Mouse (Mus musculus): Measurements from ENCODE around the gene Jak1.

Jak1 gene

DNA sequence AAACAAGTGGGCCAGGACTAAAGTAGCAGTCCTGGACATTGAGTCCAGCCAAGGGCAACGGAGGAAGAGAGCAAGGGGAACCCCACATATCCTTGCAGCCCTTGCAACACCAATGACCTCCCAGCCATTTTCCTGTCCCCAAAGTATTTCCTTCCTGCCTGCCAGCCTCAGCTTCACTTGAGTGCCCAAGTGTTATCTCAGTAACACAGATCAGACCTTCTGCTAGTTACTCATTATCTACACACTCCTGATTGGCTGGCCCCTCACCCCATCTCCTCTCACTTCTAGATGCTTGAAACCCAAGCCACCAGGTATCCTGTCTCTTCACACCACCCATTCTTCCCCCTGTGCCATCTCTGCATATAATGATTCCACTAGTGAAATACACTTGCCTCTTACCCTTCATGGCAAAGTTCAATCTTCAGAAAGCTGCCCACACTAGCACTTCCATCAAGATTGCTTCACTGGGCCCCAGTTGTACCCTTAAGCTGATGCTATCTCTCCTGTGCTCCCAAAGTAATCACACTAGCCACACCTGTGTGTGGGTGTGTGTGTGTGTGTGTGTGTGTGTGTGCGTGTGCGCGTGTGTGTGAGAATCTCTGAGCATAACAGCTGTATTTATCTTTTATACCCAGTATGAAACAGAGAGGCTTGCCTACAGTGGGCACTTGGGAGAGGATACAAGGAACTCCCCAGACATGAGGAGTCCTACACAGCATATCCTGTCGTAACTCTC, 72.7 kb downstream of the Jak1 start:
- 87% methylated on average over 5 of the region's 5 CpGs for WGBS

DNA sequence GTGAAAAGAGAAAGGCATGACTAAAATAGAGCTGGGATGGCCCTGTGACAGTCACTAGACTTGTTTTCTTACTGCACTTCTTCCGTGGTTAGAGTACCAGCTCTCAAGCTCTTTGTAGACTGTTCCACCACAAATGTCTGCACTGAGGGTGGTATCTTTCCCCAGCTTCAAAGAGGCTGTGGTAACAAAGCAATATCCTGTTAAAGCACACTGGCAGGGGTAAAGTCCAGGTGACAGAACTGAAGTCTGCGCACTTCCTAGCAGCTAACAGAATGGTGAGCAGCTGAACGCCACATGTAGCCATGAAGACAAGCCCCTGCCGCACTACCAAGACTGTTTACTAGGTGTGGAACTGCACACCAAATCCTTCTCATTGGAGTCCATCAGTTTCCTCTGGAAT, 77.7 kb downstream of the Jak1 start:
- 89% methylated on average over 4 of the region's 4 CpGs for WGBS

DNA sequence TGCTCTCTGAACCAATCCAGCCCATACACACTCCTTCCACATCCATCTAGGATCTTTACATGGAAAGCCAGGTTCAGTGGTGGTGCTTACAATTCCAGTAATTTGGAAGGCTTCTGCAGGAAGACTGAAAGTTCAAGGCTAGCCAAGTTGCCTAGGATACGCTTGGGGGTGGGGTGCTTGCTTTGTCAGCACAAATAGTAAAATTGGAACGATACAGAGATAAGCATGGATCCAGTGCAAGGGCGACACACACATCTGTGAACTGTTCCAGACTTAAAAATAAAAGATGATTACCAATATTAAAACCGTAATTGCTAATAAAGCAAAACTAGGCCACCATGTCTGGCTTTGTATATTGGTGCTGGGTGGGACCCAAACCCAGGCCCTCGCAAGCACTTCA, 78.5 kb downstream of the Jak1 start:
- 75% methylated on average over 5 of the region's 5 CpGs for whole genome bisulfite sequencing

DNA sequence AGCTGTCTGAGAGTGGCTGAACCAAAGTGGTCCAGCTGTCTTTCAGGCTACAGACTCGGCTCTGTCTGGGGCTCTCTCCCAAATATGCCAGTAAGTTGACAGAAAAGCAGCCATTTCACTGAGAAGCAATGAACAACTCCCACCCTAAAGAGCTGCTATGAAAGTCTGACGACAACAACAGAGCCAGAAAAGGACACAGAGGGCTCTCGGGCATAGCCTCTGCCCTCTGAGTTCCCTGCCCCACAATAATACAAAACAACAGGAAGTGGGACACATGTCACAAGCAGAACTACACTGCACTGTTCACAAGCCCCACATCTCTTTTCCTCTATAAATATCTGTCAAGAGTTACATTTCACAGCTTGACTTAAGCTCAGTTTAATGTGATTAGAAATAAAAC, 79.9 kb downstream of the Jak1 start:
- 65% methylated on average over 3 of the region's 3 CpGs for WGBS

DNA sequence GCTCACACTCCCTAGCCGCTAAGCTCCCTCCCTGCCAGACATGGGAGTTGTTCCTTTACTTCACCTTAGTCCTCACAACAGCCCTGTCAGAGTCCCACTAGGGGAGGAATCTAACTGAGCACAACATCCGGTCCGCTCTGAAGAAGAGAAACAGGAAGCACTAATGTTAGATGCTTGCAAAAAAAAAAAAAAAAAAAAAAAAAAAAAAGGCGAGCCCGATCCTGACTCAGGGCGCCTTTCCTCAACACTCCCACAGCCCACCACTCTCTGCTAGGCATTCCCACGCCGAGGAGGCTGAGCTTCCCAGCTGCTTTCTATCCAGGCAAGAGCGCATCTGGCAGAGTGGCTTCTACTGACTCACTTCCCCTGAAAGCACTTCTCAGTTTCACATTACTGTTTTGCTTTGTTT, 82.5 kb downstream of the Jak1 start:
- WGBS: 41% methylated on average over 9 of the region's 9 CpGs

DNA sequence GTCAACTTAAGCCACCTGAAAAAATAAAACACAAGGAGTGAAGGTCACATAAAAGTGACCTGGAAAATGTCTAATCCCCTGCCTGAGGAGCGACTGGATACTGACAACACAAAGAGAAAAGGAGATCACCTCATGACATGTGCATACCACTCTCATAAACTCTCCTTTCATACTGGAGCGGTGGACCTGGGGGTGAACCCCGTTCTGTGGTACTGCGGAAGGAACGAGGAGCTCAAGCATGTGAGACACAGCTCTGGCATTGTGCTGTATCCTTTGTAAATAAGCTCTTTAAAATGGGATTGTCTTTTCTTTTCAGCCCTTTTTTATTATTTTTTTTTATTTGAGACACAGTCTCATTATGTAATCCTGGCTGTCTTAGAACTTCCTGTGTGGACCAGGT, 84.4 kb downstream of the Jak1 start:
- WGBS: 84% methylated on average over 5 of the region's 5 CpGs

DNA sequence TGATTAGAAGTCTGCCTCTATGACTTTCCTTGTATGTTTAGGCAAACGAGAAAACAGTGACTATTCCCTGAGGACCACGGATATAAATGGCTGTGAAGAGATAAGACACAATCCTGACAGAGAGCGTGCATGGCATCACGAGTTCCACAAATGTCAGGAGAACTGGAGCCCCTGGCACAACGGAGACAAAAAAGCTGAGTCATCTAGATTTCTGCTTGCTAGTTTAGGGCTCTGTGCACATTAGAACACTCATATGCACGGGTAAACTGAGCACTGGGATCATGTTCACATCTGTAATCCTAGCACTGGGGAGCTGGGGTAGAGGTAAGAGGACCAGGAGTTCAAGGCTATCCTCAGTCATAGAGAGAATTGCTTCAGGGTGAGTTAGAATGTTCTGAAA, 85.2 kb downstream of the Jak1 start:
- 78% methylated on average over 6 of the region's 6 CpGs for WGBS

DNA sequence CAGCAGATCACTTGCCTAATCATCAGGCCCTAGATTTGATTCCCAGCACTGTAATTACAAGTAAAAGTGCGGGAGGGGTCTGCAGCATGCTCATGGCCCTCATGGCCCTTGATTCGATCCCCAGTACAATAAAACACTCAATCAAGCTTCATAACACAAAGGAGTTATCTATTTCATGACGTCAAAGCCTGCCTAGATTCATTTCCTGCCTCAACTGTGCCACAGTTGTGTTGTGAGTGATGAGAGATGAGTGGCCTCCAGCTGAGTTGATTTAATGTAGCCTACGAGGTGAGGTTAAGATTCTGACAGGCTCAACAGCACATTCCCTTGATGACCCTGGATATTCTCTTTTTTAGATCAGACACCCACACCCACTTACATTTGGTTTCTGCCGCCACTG, 86.0 kb downstream of the Jak1 start:
- WGBS: 83% methylated on average over 5 of the region's 5 CpGs

DNA sequence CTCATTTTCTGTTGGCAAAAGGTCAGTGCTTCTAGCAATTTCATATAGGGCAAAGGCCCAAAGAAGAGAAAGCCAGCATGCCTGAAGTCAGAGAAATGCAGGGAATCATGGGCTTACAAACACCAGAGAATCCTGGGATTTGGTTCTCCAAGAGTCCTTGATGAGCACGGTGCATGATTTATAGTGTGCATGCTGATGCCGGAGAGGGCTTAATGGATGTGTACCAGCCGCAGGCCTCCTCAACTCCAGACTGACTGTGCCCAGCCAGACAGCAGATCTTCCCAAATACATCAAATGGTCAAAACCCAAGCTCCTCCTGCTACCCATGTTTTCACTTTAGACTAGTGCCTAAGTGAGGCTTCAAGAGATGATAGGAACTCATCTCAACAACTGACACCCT, 87.3 kb downstream of the Jak1 start:
- 95% methylated on average over 3 of the region's 3 CpGs for WGBS

DNA sequence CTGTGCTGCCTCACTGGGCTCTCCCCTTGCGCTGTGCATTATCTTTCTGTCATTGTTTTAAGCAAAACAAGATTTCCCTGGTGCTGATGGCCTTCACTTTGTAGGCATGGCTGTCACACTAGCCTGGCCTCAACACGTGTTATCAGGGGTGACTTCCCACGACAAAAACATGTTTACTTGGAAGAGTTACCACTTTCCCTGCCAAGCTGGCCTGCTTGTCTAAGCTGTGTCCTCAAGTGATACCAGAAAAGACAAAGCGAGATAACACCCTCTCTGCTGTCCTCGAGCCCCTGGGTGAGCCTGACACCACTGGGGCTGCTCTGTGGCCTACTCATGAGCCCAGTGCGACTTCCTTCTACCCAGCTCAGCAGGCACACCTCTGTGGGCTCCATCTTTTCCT, 89.0 kb downstream of the Jak1 start:
- 86% methylated on average over 6 of the region's 6 CpGs for WGBS

DNA sequence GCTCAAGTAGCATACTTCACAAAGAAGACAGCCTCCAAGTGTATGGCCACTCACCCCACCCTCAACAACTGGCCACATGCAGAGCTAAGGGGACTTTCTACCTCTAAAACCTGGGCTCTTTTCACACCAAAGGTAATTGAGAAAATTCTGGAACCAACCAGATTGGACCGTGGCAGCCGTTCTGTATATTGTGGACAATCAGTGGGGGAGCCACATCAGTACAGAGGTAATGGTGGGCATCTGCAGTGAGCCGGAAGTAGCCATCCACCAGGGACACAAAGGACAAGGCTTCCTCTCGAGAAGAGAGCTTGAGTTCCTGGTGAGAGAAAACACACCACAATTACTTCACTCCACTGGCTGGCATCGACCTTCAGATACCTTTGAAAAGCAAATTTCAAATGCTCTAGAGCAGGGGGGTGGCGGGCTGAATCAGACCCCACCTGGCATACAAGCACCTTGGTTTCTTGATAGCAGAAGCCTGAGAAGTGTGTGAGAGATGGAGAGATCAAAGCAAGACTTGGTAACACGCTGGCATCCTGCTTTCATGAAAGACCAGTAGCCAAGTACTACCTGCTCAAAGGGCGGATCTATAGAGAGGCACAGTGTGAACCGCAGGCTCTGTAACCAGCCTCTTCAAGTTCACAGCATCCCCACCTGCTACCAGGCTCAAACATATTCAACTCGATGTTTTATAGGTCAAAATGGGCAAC, 90.0 kb downstream of the Jak1 start:
- WGBS: 92% methylated on average over 10 of the region's 10 CpGs

DNA sequence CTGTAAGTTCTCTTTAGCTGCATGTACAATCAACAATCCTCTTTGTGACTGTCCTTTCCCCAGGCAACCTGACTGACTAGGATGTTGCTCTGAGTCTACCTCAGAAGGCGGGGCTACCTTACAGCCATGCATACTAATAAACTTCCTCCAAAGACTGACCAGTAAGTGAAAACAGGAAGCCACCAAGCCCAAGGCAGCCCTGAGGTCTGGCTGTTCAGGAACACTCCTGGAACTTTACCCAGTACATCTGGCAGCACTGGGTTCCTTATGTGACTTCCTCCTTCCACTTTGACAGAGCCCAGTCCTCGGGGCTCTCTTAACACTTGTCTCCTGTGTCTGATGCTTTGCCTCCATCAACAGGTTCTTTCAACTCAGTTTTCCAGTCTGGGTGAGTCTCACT, 92.3 kb downstream of the Jak1 start:
- WGBS: 69% methylated on average over 2 of the region's 2 CpGs

DNA sequence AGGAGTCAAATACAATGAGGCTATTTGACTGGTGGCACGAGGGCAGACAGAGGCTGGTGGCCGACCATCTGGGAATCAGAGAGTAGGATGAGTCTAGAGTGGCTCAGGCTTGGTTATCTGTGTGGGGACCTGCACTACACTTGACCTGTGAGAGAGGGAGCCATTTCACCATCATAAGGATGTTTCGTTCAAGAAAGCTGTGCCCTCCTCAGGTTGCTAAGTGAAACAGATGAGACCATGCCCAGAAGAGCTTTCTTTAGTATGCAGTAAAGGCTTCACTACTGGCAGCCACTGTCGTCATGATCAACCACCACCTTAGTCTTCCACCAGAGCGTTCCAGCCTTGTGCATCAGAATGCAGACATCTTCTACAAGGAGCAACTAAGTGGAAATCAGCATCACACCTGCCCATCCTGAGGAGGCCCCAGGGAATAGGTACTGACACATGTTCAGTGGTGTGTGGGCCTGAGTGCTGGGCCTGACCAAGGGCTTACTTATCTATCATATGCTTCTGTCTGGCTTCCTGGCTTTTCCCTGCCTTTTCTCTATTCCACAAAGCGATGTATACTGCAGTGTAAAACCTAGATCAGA, 96.8 kb downstream of the Jak1 start:
- 42% methylated on average over 6 of the region's 6 CpGs for WGBS

DNA sequence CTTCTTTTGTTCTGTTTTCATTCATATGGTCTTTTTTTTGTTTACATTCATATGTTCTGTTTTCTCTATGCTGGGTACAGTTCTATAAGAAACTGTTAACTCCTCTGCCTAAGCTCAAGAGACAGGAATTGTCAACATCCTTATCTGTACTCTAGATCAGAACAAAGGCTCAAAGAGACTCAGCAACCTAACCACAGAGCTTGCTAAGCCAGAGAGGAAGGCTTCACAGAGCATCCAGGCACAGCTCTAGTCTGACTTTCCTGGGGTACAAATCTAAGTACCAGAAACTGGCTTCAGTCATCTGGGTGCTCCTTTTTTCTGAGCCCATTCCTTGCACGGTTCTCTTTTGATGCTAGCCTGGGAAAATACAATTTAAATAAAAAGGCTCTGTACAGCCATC, 97.3 kb downstream of the Jak1 start:
- 78% methylated on average over 1 of the region's 1 CpGs for WGBS

DNA sequence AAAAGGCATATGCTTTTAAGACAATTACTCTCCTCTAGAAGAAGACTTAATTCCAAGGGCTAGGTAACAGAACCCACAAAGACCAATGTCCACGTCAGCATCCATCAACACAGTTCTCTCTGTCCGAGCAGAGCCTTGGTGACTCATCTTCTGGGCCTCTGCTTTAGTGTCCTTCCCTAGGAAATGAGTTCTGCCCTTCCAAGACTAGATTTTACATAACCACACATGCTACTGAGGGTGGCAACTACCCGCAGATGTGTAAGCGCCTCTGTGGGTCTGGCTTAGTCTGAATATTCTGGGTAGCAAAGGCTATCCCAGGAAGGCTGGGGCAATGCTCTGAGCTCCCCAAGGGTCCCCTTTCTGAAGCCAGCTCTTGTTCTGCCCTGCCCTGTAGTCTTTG, 99.3 kb downstream of the Jak1 start:
- WGBS: 67% methylated on average over 4 of the region's 4 CpGs

DNA sequence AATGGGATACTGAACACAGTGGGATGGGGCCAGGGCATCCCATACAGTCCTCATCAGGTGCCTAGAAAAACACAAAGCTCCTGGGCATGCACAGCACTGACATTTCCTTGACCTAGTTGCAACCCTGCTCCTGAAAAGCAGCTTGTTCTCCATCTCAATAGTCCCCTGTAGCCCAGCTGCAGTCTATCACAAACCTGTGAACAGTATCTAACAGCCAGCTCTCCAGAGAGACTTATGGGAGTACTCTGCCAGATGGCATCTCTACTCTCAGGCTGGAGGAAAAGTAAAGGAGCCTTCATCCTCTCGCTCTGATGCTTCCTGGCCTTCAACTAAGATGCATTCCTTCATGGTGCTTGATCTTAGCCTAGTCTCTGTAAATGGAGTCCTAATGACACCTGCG, 100.4 kb downstream of the Jak1 start:
- WGBS: 62% methylated on average over 2 of the region's 2 CpGs

DNA sequence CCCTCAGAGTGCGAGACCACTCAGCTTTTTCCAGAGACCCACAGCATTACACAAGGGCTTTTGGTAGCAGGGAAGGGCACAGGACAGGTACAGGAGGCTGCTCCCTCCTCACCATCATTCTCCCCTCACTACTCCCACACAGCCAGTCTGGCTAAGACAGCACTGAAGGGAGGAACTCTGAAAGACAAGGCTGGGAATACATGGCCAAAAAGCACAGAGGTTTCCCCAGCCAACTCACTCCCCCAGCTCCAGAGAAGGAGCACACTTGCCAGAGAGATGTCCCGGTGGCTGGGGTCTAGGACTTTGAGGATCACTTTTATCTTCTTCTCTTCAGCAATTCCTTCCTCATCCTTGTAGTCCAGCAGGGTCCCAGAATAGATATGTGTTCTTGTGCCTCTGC, 100.9 kb downstream of the Jak1 start:
- WGBS: 63% methylated on average over 2 of the region's 2 CpGs

DNA sequence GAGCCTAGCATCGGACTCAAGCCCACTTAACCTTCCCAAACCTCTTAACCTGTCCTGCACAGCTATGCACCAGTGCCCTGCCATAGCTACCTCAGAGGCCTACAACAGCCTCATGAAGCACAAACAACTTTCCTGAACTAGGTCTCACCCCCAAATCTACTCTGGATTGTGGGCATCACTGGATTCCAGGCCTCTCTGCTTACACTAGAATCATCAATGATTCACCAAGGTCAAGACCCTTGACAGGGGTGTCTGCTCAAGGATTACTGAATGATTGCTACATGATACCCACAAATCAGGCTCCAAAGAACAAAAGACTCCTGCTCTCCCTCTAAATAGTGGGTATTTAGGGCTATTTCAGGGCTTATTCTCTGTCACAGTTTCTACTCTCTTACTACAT, 104.3 kb downstream of the Jak1 start:
- WGBS: 100% methylated on average over 1 of the region's 1 CpGs

DNA sequence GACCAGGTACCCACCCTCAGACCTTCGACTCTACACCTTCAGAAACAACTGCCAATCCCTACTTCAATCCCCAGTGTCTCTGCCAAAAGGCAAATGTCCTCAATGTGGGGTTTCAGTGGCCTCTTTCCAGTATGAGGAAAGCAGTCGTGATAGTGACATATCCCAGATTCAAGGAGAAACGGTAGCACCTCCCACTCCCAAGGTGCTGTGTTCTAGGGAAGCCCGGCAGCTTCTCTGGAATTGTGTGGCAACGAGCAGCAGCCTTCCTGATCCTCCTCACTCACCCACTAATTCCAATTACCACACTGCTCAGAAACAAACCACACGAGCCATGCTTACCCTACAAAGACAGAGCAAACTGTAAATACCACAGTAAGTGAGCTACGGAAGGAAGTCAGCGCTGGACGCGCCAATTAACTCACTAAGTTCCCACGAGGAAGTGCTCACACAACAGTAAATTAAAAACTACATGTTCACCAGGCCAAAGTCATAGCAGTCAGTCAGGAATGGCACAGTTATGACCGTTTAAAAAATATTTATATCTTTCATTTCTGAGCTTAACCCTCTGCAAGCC, 105.8 kb downstream of the Jak1 start:
- WGBS: 47% methylated on average over 12 of the region's 12 CpGs

DNA sequence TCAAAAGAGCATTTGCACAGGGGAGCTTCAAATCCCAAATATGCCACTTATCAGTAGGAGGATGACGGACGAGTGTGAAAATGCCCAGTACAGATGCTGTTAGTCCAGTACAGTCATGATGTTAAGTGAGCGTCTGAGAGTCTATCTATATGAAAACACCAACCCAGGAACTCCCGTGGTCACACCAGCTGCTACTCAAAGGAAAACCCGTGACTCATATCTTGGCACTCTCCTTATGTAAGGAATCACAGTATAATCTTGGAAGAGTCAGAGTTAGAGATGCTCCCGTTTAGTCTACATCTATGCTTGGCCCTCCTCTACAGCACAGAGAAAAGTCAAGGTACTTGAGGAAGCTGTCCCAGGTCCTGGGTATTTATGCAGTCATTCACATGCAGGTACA, 106.8 kb downstream of the Jak1 start:
- 39% methylated on average over 6 of the region's 6 CpGs for WGBS

DNA sequence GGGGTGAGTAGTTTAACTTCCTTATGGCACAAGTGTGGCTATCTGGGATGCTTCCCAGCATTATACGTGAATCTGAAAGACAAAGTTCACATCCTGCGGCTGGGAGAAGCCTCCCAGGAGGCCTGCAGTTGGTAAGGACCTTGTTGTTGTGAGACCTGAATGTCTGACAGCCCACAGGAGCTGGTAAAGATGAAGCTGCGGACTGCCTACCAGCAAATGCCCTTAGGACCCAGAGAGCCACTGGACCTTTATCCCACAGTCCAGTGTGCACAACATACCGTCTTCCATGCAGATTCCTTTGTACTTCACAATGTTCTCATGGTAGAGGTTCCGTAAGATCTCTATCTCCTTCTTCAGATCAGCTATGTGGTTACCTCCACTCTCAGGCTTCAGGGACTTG, 107.6 kb downstream of the Jak1 start:
- 90% methylated on average over 5 of the region's 5 CpGs for WGBS

DNA sequence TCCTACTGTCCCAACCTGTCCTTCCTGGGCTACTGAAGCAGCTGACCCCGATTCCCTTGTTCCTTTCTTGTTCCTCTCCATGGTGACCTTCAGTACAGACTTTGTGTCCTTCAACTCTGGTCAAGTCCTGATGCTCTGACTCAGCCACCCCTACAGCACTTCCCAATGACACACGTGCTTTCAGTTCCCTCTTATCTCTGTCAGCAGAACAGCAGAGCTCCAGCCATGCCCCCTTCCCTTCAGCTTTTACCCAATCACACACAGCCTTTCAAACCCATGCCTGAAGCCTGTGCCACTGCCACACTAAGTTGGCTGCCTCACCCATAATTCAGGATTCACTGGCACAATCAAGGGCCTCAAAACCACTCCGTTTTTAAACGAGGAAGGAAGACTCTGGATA, 109.5 kb downstream of the Jak1 start:
- WGBS: 63% methylated on average over 4 of the region's 4 CpGs

All from cerebral cortex, adult 2 months (tissue).